Comparison of ENCODE assay signal across 11 mouse cellular contexts in the genomic region with DNA sequence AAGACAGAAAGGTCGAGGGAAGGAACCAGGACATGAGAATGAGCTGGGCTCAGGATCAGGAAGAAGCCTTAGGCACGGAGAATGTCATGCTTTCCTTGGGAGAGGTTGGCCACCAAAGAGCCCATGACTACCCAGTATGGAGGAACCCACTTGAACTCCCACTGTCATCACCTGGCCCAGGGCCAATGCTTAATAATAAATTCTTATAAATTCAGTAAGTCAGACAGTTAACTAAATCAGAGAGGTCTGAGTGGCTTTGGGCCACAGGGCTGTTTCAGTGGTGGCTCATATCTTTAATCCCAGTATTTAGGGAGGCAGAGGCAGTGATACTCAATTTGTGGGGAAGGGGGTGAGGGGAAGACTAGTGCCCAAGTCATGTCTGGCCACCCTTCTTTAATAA. TPM values are rescaled to one million over a fixed set of nuclear protein-coding genes. Genes with fewer than 3 reads are reported as not detected.
DNase-seq lines count a peak whose midpoint lies in the region; ATAC-seq and TF ChIP-seq lines count a peak whose summit lies in the region.
"Had no signal": no experiment of that assay in that cellular context is flagged by ENCODE, and none has a peak within 500 bp of the region (broad histone marks: within the 10 kb centered on the region; RNA-seq: fewer than 3 reads in every experiment).

No protein-coding gene starts in this region.

- H3K36me3 ChIP-seq in neural tube, embryonic 13.5 days: 0 out of 2 replicates have a peak, but pooled peaks cover 5% of the 10 kb centered on the region
- no peaks in the 10 kb centered on the region for H3K36me3 ChIP-seq in liver, postnatal 0 days (replicated peaks; ENCODE audit: insufficient read depth, low read length)

- no peak overlapping the region for H3K4me2 ChIP-seq in neural tube, embryonic 13.5 days
- H3K4me2 ChIP-seq in liver, postnatal 0 days (ENCODE audit: low read depth, low read length): 0 out of 2 replicates have a peak overlapping the region, but pooled peaks have one; percentile 76

- no peak for TF ChIP-seq EP300 in liver, postnatal 0 days (IDR thresholded peaks at IDR 0.05; ENCODE audit: low read depth)

- no peak overlapping the region for H3K9ac ChIP-seq in neural tube, embryonic 13.5 days
- H3K9ac ChIP-seq in liver, postnatal 0 days (replicated peaks): no peak overlapping the region

- intact Hi-C loops in heart, postnatal 14 days (cut with DNase I): loop anchor here (2.0 kb wide), 1 partner anchor 18 kb away; a partner anchor contains a TSS

- 84% methylated on average over 2 of the region's 2 CpGs for WGBS in neural tube, embryonic 13.5 days
- whole genome bisulfite sequencing in liver, postnatal 0 days (ENCODE audit: insufficient replicate concordance): 75% methylated on average over 2 of the region's 2 CpGs

- H3K27ac ChIP-seq in neural tube, embryonic 13.5 days (replicated peaks): no peak overlapping the region
- no peak overlapping the region for H3K27ac ChIP-seq in liver, postnatal 0 days (ENCODE audit: low read depth)

- H3K4me1 ChIP-seq in neural tube, embryonic 13.5 days (replicated peaks): peaks cover 24% of the 10 kb centered on the region
- peaks cover 34% of the 10 kb centered on the region for H3K4me1 ChIP-seq in liver, postnatal 0 days (ENCODE audit: insufficient read depth)

- no peaks in the 10 kb centered on the region for H3K27me3 ChIP-seq in neural tube, embryonic 13.5 days
- no peaks in the 10 kb centered on the region for H3K27me3 ChIP-seq in liver, postnatal 0 days (ENCODE audit: insufficient read depth, low read length)
- H3K27me3 ChIP-seq: heart, embryonic 12.5 days had no signal

- no peaks in the 10 kb centered on the region for H3K9me3 ChIP-seq in neural tube, embryonic 13.5 days
- no peaks in the 10 kb centered on the region for H3K9me3 ChIP-seq in liver, postnatal 0 days (ENCODE audit: low read length)
- H3K9me3 ChIP-seq: heart, embryonic 12.5 days had no signal

- ATAC-seq in neural tube, embryonic 13.5 days (ENCODE audit: low read depth): 0 out of 2 replicates have a peak, but pooled peaks have one; percentile 2
- ATAC-seq in liver, postnatal 0 days: no peak
- ATAC-seq in erythroblast, adult 5-6 weeks (replicated peaks; ENCODE audit: low FRiP score, poor library complexity, severe bottlenecking): no peak

- TF ChIP-seq CTCF in liver, postnatal 0 days (IDR thresholded peaks at IDR 0.05; ENCODE audit: low read depth): no peak

- H3K4me3 ChIP-seq in neural tube, embryonic 13.5 days: no peak overlapping the region
- H3K4me3 ChIP-seq in liver, postnatal 0 days (ENCODE audit: low read depth, low read length): no peak overlapping the region

- peak; percentile 90 for DNase-seq in heart, adult 11 months
- no peak for DNase-seq in heart, postnatal 14 days
- DNase-seq in neural tube, embryonic 10.5 days (ENCODE audit: extremely low spot score, low spot score): no peak
- no peak for DNase-seq in liver, postnatal 0 days
- no peak for DNase-seq in kidney, adult 9 months
- DNase-seq: adrenal gland, adult 2 months; gastrocnemius, postnatal 25 days had no signal

RNA-seq across cellular contexts. Expression of a gene that starts 0.8 kb away (rescaled TPM):
- total RNA-seq in heart, postnatal 14 days (2021): 1 to 10 TPM; 7.3 to 8.5 TPM
- 45.3 and 46.0 TPM in 2 replicates for polyA plus RNA-seq in neural tube, embryonic 13.5 days (2015; fragmentation: Nextera tagmentation; extraction: Ambion mirVana)
- 14.3 and 15.1 TPM in 2 replicates for polyA plus RNA-seq in liver, postnatal 0 days (2015; fragmentation: Nextera tagmentation; extraction: Ambion mirVana)
- total RNA-seq in erythroblast, adult 5-6 weeks (2015; ENCODE audit: low replicate concordance): 11.5 and 20.5 TPM in 2 replicates
- total RNA-seq in erythroblast, adult 5-6 weeks (2017; ENCODE audit: low replicate concordance): 5.4 and 6.2 TPM in 2 replicates

RNA-seq across cellular contexts. Expression of a gene that starts 8.3 kb away (rescaled TPM):
- total RNA-seq in heart, postnatal 14 days (2021): 1 to 10 TPM; 2.9 to 4.7 TPM
- 1.2 and 1.5 TPM in 2 replicates for polyA plus RNA-seq in neural tube, embryonic 13.5 days (2015; fragmentation: Nextera tagmentation; extraction: Ambion mirVana)
- polyA plus RNA-seq in liver, postnatal 0 days (2015; fragmentation: Nextera tagmentation; extraction: Ambion mirVana): 0.59 and 0.70 TPM in 2 replicates
- not detected in 2 replicates for total RNA-seq in erythroblast, adult 5-6 weeks (2015; ENCODE audit: low replicate concordance)
- not detected in 2 replicates for total RNA-seq in erythroblast, adult 5-6 weeks (2017; ENCODE audit: low replicate concordance)
- polyA plus RNA-seq: neural tube, embryonic 11.5 days had no signal

RNA-seq across cellular contexts. Expression of a gene that starts 8.9 kb away (rescaled TPM):
- total RNA-seq in heart, postnatal 14 days (2021): 1 to 10 TPM; 7.3 to 9.5 TPM
- 7.2 and 8.9 TPM in 2 replicates for polyA plus RNA-seq in neural tube, embryonic 13.5 days (2015; fragmentation: Nextera tagmentation; extraction: Ambion mirVana)
- polyA plus RNA-seq in liver, postnatal 0 days (2015; fragmentation: Nextera tagmentation; extraction: Ambion mirVana): 9.2 and 9.4 TPM in 2 replicates
- not detected in 2 replicates for total RNA-seq in erythroblast, adult 5-6 weeks (2015; ENCODE audit: low replicate concordance)
- total RNA-seq in erythroblast, adult 5-6 weeks (2017; ENCODE audit: low replicate concordance): not detected in 2 replicates

RNA-seq across cellular contexts. Expression of a gene that starts 18.5 kb away (rescaled TPM):
- 10 to 100 TPM; 13.8 to 17.0 TPM for total RNA-seq in heart, postnatal 14 days (2021)
- 43.8 and 46.6 TPM in 2 replicates for polyA plus RNA-seq in neural tube, embryonic 13.5 days (2015; fragmentation: Nextera tagmentation; extraction: Ambion mirVana)
- 20.0 and 21.8 TPM in 2 replicates for polyA plus RNA-seq in liver, postnatal 0 days (2015; fragmentation: Nextera tagmentation; extraction: Ambion mirVana)
- 37.4 and 64.9 TPM in 2 replicates for total RNA-seq in erythroblast, adult 5-6 weeks (2015; ENCODE audit: low replicate concordance)
- 37.1 and 38.1 TPM in 2 replicates for total RNA-seq in erythroblast, adult 5-6 weeks (2017; ENCODE audit: low replicate concordance)

RNA-seq across cellular contexts. Expression of a gene that starts 41.1 kb away (rescaled TPM):
- 10 to 100 TPM; 19.8 to 22.9 TPM for total RNA-seq in heart, postnatal 14 days (2021)
- 31.9 and 32.6 TPM in 2 replicates for polyA plus RNA-seq in neural tube, embryonic 13.5 days (2015; fragmentation: Nextera tagmentation; extraction: Ambion mirVana)
- 6.1 and 6.4 TPM in 2 replicates for polyA plus RNA-seq in liver, postnatal 0 days (2015; fragmentation: Nextera tagmentation; extraction: Ambion mirVana)
- 1.7 and 9.4 TPM in 2 replicates for total RNA-seq in erythroblast, adult 5-6 weeks (2015; ENCODE audit: low replicate concordance)
- 1.1 and 3.6 TPM in 2 replicates for total RNA-seq in erythroblast, adult 5-6 weeks (2017; ENCODE audit: low replicate concordance)

Comparison
In these comparisons a context has a peak if more than half of its experiments do, and no peak if none do; other contexts are left out.
1. RNA of a gene that starts 8.9 kb away (total RNA-seq): 7.3 to 9.5 TPM in heart, postnatal 14 days; not detected in erythroblast, adult 5-6 weeks; every median in the first group is over 4 times any median in the second.